Mouse (Mus musculus) thymus, adult 2 months (tissue): ENCODE results near the gene Crygc.

Experiments used
- CTCF ChIP-seq: fragments of 200-500 bp; IDR thresholded peaks from 2 replicates; pipeline ENCODE4 v1.5.1; 2012; ENCODE audit warnings: mild to moderate bottlenecking, control low read depth, low read length, moderate library complexity, borderline replicate concordance; ENCODE audit not compliant: control insufficient read depth, poor library complexity, insufficient read depth; ENCODE audit errors: extremely low read depth
- POLR2A ChIP-seq: fragments of 200-500 bp; IDR thresholded peaks from 2 replicates; pipeline ENCODE4 v1.6.1; 2012; ENCODE audit warnings: mild to moderate bottlenecking, low read length, control low read depth, moderate library complexity; ENCODE audit not compliant: control insufficient read depth, poor library complexity, insufficient read depth; ENCODE audit errors: extremely low read depth

DNA sequence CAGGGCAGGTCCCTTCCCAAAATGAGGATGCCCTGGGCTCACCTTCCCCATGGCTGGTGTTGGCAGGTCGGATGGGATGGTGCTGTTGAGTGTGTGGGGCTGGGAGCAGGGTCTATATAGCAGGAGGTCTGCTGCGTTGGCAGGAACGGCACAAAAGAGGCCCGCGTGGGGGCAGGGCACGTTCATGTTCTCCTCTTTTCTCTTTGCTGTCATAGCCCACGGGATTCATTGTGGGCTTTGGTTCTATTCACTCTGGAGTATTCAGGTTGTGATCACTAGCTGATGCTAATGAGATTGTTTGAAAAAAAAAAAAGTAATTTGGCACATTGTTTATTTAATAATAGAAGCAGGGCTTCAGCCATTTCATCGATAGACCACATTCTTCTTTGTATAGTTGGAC is 10.1 kb downstream of the Crygc start, which contains the start of gene Crygd:
- TF ChIP-seq CTCF (no peak), POLR2A (no peak)
